Mouse (Mus musculus): ENCODE data around the gene Gm3839. TPM values are rescaled to one million over a fixed set of nuclear protein-coding genes. Genes with fewer than 3 reads are reported as not detected.

The Gm3839 gene
- polyA plus RNA-seq, 1 experiment from 2014 or later, result 1.6 TPM

- no peak for ATAC-seq (ENCODE audit: insufficient number of reproducible peaks, insufficient read depth, low FRiP score, low read depth)
- Histone ChIP-seq H3K4me1 (ENCODE audit: control insufficient read depth, insufficient read depth, low read length) (no peaks in the 10 kb centered on the region), H3K36me3 (ENCODE audit: control insufficient read depth, insufficient read depth, low read length) (no peaks in the 10 kb centered on the region), H3K27ac (ENCODE audit: low read length) (no peak overlapping the region), H3K4me3 (ENCODE audit: low read depth, low read length) (no peak overlapping the region), H3K4me2 (replicated peaks; ENCODE audit: low read depth, low read length) (no peak overlapping the region), H3K9me3 (ENCODE audit: control insufficient read depth, low read depth, low read length) (no peaks in the 10 kb centered on the region), H3K27me3 (ENCODE audit: control insufficient read depth, insufficient read depth, low read length) (no peaks in the 10 kb centered on the region), H3K9ac (replicated peaks; ENCODE audit: low read depth, low read length) (no peak overlapping the region)
Observed at GRCm38 (mm10) chr14:11248053-11248452, 108.5 kb downstream of the Gm3839 start.

DNA sequence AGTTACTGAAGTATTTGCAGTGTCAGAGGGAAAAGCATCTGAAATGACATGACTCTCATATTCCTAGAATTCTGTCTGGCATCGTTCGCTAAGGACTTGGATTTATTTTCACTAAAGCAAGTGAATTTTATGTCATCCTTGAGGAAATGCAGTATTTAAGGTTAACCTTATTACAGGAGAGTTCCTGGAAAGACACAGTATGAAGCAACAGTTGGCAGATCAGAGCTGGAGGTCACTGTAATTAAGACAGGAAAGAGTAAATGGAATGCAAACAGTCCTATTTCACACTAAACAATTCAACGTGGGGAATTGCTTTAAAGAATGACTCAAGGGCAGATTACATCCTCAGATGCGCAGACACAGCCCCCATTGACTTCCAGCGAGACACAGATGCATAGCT lies 112.0 kb downstream of the Gm3839 start:
- WGBS, result 48% methylated on average over 5 of the region's 5 CpGs
- no peak overlapping the region for H3K9ac ChIP-seq (replicated peaks; ENCODE audit: low read depth, low read length)
- no peaks in the 10 kb centered on the region for H3K4me1 ChIP-seq (ENCODE audit: control insufficient read depth, insufficient read depth, low read length)
- H3K27me3 ChIP-seq (ENCODE audit: control insufficient read depth, insufficient read depth, low read length), result no peaks in the 10 kb centered on the region
- H3K4me2 ChIP-seq (replicated peaks; ENCODE audit: low read depth, low read length), result no peak overlapping the region
- no peaks in the 10 kb centered on the region for H3K9me3 ChIP-seq (ENCODE audit: control insufficient read depth, low read depth, low read length)
- no peak overlapping the region for H3K27ac ChIP-seq (ENCODE audit: low read length)
- H3K36me3 ChIP-seq (ENCODE audit: control insufficient read depth, insufficient read depth, low read length), result no peaks in the 10 kb centered on the region
- H3K4me3 ChIP-seq (ENCODE audit: low read depth, low read length), result no peak overlapping the region
- no peak for ATAC-seq (ENCODE audit: insufficient number of reproducible peaks, insufficient read depth, low FRiP score, low read depth)

- H3K4me2 ChIP-seq (replicated peaks; ENCODE audit: low read depth, low read length), result no peak overlapping the region
- no peak overlapping the region for H3K9ac ChIP-seq (replicated peaks; ENCODE audit: low read depth, low read length)
- H3K27me3 ChIP-seq (ENCODE audit: control insufficient read depth, insufficient read depth, low read length), result no peaks in the 10 kb centered on the region
- H3K27ac ChIP-seq (ENCODE audit: low read length), result no peak overlapping the region
- H3K36me3 ChIP-seq (ENCODE audit: control insufficient read depth, insufficient read depth, low read length), result no peaks in the 10 kb centered on the region
- no peak overlapping the region for H3K4me3 ChIP-seq (ENCODE audit: low read depth, low read length)
- ATAC-seq (ENCODE audit: insufficient number of reproducible peaks, insufficient read depth, low FRiP score, low read depth), result no peak
- H3K4me1 ChIP-seq (ENCODE audit: control insufficient read depth, insufficient read depth, low read length), result no peaks in the 10 kb centered on the region
- H3K9me3 ChIP-seq (ENCODE audit: control insufficient read depth, low read depth, low read length), result no peaks in the 10 kb centered on the region
- 89% methylated on average over 7 of the region's 7 CpGs for WGBS
Observed at GRCm38 (mm10) chr14:11232086-11232485, 124.4 kb downstream of the Gm3839 start.

Small RNA genes within 50 kb of the gene (microRNA-seq; reads per million reads assigned to microRNA genes)
- gene Mir5124b, result not detected

Other genes starting within 250 kb of the Gm3839 start
- gene Fhit, start 194.7 kb downstream of the Gm3839 start, polyA plus RNA-seq (2014; fragmentation: Nextera tagmentation; extraction: Ambion mirVana), result 9.7 and 10.3 TPM in 2 replicates
- 29.2 and 31.3 TPM in 2 replicates for gene Ptprg, start 196.8 kb upstream of the Gm3839 start, polyA plus RNA-seq (2014; fragmentation: Nextera tagmentation; extraction: Ambion mirVana)